Mouse (Mus musculus) limb, embryonic 14.5 days (tissue): ENCODE measurements around the gene Dnah5. TPM values are rescaled to one million over a fixed set of nuclear protein-coding genes. Genes with fewer than 3 reads are reported as not detected.

Source experiments
- ATAC-seq: fragments of 200-750 bp; cut with Nextera tagmentation; 2 replicates; pipeline ENCODE4 v1.8.0; 2017; ENCODE audit warnings: low read depth, moderate number of reproducible peaks, moderate TSS enrichment; ENCODE audit not compliant: low FRiP score
- DNase-seq: peaks from one replicate; pipeline ENCODE4 v3.0.0-alpha.2; 2015; ENCODE audit warnings: low spot score
- H3K27ac ChIP-seq: fragments of 300-500 bp; sonication (generic); replicated peaks from 2 replicates; pipeline ENCODE4 v1.5.1; 2014; ENCODE audit warnings: low read depth, mild to moderate bottlenecking, low read length, moderate library complexity, mixed read lengths
- H3K27me3 ChIP-seq: fragments of 300-500 bp; sonication (generic); 2 replicates; pipeline ENCODE4 v1.6.1; 2014; ENCODE audit warnings: low read length, mixed read lengths; ENCODE audit not compliant: control insufficient read depth, insufficient read depth
- H3K36me3 ChIP-seq: fragments of 300-500 bp; sonication (generic); 2 replicates; pipeline ENCODE4 v1.6.1; 2014; ENCODE audit warnings: mild to moderate bottlenecking, low read length, moderate library complexity, mixed read lengths; ENCODE audit not compliant: control insufficient read depth, insufficient read depth
- H3K4me1 ChIP-seq: fragments of 300-500 bp; sonication (generic); 2 replicates; pipeline ENCODE4 v1.6.1; 2014; ENCODE audit warnings: antibody characterized with exemption, low read length, mixed read lengths; ENCODE audit not compliant: control insufficient read depth, insufficient read depth
- H3K4me2 ChIP-seq: fragments of 300-500 bp; sonication (generic); replicated peaks from 2 replicates; pipeline ENCODE4 v1.6.1; 2014; ENCODE audit warnings: low read depth, mild to moderate bottlenecking, low read length, moderate library complexity; ENCODE audit not compliant: severe bottlenecking
- H3K4me3 ChIP-seq: fragments of 300-500 bp; sonication (generic); replicated peaks from 2 replicates; pipeline ENCODE4 v1.5.1; 2014; ENCODE audit warnings: low read length
- H3K9ac ChIP-seq: fragments of 300-500 bp; sonication (generic); 2 replicates; pipeline ENCODE4 v1.6.1; 2014; ENCODE audit warnings: mild to moderate bottlenecking, low read depth, low read length, moderate library complexity; ENCODE audit not compliant: severe bottlenecking
- H3K9me3 ChIP-seq: fragments of 300-500 bp; sonication (generic); 2 replicates; pipeline ENCODE4 v1.6.1; 2016; ENCODE audit warnings: low read length; ENCODE audit not compliant: control insufficient read depth
- POLR2A ChIP-seq: fragments of 200-500 bp; IDR thresholded peaks from 2 replicates; pipeline ENCODE4 v1.8.0; 2012; ENCODE audit warnings: inconsistent platforms, mild to moderate bottlenecking, moderate library complexity, borderline replicate concordance; ENCODE audit not compliant: insufficient read depth, insufficient read length; ENCODE audit errors: extremely low read depth
- WGBS: fragments of 180-500 bp; shearing (Covaris S2); extraction: QIAGEN DNeasy Blood & Tissue Kit; methylation state at CpG from one replicate; pipeline ENCODE4 v1.1.7; 2014; 5-methylcytosine and 5-hydroxymethylcytosine counted together
- polyA plus RNA-seq, 2 experiments: library from polyadenylated mRNA; depleted of rRNA in 1 of 2; stranded (reverse) in 1 of 2; unstranded in 1 of 2; fragments of >200 nt; fragmentation: Nextera tagmentation in 1 of 2; extraction: Ambion mirVana in 1 of 2; gene quantifications; 2 replicates each; pipeline versions ENCODE4 v1.2.1 to v1.2.3; 2012 to 2014

The Dnah5 gene
- polyA plus RNA-seq, 2 experiments: 0.05 to 0.10 TPM

- Histone ChIP-seq H3K27ac (no peak overlapping the region), H3K36me3 (no peaks in the 10 kb centered on the region), H3K27me3 (no peaks in the 10 kb centered on the region), H3K9me3 (no peaks in the 10 kb centered on the region), H3K9ac (no peak overlapping the region), H3K4me2 (no peak overlapping the region), H3K4me1 (no peaks in the 10 kb centered on the region), H3K4me3 (no peak overlapping the region)
- DNase-seq (peak; percentile 57), ATAC-seq (peak; percentile 62)
- 24% methylated on average over 22 of the region's 22 CpGs for WGBS
- no peak for TF ChIP-seq POLR2A
Measured at GRCm38 (mm10) chr15:28187472-28188360, 15.8 kb upstream of the Dnah5 start.

GRCm38 (mm10) chr15:28188361-28189011 lies 15.1 kb upstream of the Dnah5 start:
- 71% methylated on average over 11 of the region's 11 CpGs for WGBS
- Histone ChIP-seq H3K27me3 (no peaks in the 10 kb centered on the region), H3K9me3 (no peaks in the 10 kb centered on the region), H3K4me3 (no peak overlapping the region), H3K36me3 (no peaks in the 10 kb centered on the region), H3K4me2 (no peak overlapping the region), H3K9ac (no peak overlapping the region), H3K4me1 (no peaks in the 10 kb centered on the region), H3K27ac (no peak overlapping the region)
- no peak for TF ChIP-seq POLR2A
- ATAC-seq: no peak
- DNase-seq: no peak

- ATAC-seq: no peak
- no peak overlapping the region for H3K9ac ChIP-seq
- no peak for TF ChIP-seq POLR2A
Measured at GRCm38 (mm10) chr15:28189668-28190067, 13.9 kb upstream of the Dnah5 start.

GRCm38 (mm10) chr15:28198609-28199008 lies 4.9 kb upstream of the Dnah5 start:
- Histone ChIP-seq H3K4me2 (no peak overlapping the region), H3K4me3 (no peak overlapping the region), H3K36me3 (no peaks in the 10 kb centered on the region), H3K9ac (no peak overlapping the region), H3K27me3 (no peaks in the 10 kb centered on the region), H3K9me3 (no peaks in the 10 kb centered on the region), H3K27ac (no peak overlapping the region), H3K4me1 (no peaks in the 10 kb centered on the region)
- ATAC-seq (no peak), DNase-seq (no peak)
- WGBS: 49% methylated on average over 4 of the region's 4 CpGs
- TF ChIP-seq POLR2A: no peak

More at GRCm38 (mm10) chr15:28189668-28190067, 13.9 kb upstream of the Dnah5 start:
- Histone ChIP-seq H3K27me3 (no peaks in the 10 kb centered on the region), H3K4me2 (0 out of 2 replicates have a peak overlapping the region, but pooled peaks have one; percentile 3), H3K27ac (no peak overlapping the region), H3K9me3 (no peaks in the 10 kb centered on the region), H3K36me3 (no peaks in the 10 kb centered on the region), H3K4me1 (no peaks in the 10 kb centered on the region), H3K4me3 (no peak overlapping the region)
- no peak for DNase-seq
- WGBS: 37% methylated on average over 12 of the region's 12 CpGs

- no peak overlapping the region for H3K4me3 ChIP-seq
- H3K9me3 ChIP-seq: no peaks in the 10 kb centered on the region
- no peak for ATAC-seq
- H3K27ac ChIP-seq: no peak overlapping the region
- H3K4me2 ChIP-seq: no peak overlapping the region
- H3K27me3 ChIP-seq: no peaks in the 10 kb centered on the region
- H3K9ac ChIP-seq: no peak overlapping the region
- DNase-seq: no peak
- no peak for TF ChIP-seq POLR2A
- no peaks in the 10 kb centered on the region for H3K36me3 ChIP-seq
- WGBS: 67% methylated on average over 3 of the region's 3 CpGs
- H3K4me1 ChIP-seq: no peaks in the 10 kb centered on the region; the same call in 1 of the 2 replicates
Measured at GRCm38 (mm10) chr15:28204626-28205025, 1.1 kb downstream of the Dnah5 start.
